Mouse (Mus musculus) olfactory bulb, adult 2 months (tissue): ENCODE measurements around the gene Wdr6.
"Not testable (repeated sequence)": the region's sequence is repeated elsewhere in the genome, so short reads cannot be mapped to it uniquely, and the experiment has no call there.

ENCODE experiments used
- CTCF ChIP-seq: fragments of 200-500 bp; IDR thresholded peaks from 2 replicates; pipeline ENCODE4 v1.5.1; 2012; ENCODE audit warnings: low read depth, mild to moderate bottlenecking, low read length, moderate library complexity; ENCODE audit not compliant: insufficient read depth
- POLR2A ChIP-seq: fragments of 200-500 bp; IDR thresholded peaks from 2 replicates; pipeline ENCODE4 v1.6.1; 2012; ENCODE audit warnings: mild to moderate bottlenecking, low read depth, low read length, moderate library complexity; ENCODE audit not compliant: insufficient read depth

GRCm38 (mm10) chr9:108607929-108608328 lies 29.4 kb upstream of the Wdr6 start:
- TF ChIP-seq CTCF, POLR2A: not testable (repeated sequence)
